Mouse (Mus musculus) mesoderm, embryonic 11.5 days (tissue): ENCODE measurements at regions not wholly inside any gene's neighbourhood (a gene's known extent, or its start where the extent isn't known, plus 50 kb on each side); places are given as distances from the start of the nearest gene placed in this dataset.
"Not testable (repeated sequence)": the region's sequence is repeated elsewhere in the genome, so short reads cannot be mapped to it uniquely, and the experiment has no call there.

ENCODE experiments used
- DNase-seq: peaks from one replicate; pipeline ENCODE4 v3.0.0-alpha.2; 2012; ENCODE audit warnings: low read depth, low spot score

DNA sequence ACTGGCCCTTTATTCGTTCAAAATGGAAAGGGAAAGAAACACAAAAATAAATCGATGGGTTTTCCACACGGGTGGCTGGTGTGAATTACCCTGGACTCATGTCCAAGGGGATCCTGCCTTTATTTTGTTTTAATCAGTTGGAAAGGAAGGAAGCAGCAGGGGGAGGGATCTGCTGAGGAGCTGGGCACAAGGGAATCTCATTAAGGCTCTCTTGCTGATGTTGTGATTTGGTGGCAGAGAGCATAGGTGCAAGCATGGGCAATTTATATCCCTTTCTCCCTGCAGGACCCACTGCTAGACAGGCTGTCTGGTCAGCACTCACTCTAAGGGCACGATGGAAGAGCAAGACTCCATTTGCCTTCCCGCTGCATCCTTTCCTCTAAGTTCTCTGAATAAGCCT, 469.2 kb downstream of the Epha7 start:
- DNase-seq = peak; percentile 23

DNA sequence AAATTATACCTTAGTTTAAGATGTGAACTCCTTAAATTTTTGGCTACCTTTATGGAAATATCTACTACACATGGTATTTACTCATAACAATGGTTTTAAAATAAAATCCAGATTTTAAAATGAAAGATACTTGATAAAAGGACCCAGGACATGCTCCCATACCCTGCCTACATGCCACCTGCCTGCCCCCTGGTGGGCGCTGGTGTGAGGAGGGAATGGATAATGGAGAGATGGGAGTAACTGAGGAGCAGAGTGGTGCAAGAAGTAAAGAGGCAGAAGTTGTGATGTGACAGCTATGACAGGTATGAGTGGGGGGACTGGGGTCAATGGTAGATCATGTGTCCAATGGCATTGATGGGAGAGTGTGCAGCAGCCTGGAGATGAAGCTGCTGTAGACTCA, 488.4 kb downstream of the Epha7 start:
- no peak for DNase-seq

DNA sequence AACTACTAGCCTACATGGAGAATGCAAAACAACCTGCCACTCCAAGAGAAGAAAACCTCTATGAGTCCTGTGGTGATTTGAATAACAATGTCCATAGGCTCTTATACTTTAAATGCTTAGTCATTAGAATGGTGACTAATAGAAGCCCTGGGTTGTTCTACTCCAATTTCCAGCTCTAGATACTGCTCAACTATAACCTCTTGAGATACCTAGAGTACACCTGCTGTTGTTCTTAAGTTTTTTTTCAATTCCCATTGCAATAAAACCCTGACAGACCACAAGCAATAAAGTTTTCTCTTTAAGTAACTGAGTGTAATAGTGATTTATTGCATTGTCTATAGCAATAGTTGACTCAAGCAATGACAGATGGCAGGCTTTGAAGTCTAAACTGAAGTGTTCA, 491.0 kb downstream of the Epha7 start:
- DNase-seq = peak; percentile 6

DNA sequence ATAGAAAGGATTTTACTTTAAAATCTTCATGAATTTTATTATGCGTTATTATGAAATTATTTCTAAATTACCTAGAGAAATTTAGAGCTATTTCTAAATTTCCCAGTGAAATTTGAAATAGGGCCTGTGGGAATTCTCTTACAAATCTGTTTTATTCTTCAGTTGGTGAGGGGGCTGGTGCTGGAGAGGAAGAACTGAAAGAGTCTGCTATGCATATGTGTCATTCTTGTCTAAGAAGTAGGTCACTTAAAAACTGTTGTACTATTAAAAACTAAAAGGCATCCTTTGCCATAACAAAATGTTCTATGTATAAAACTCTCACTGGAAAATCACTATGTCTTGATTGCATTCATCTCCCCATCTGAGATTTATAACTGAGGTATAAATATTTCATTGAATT, 494.3 kb downstream of the Epha7 start:
- DNase-seq = no peak

DNA sequence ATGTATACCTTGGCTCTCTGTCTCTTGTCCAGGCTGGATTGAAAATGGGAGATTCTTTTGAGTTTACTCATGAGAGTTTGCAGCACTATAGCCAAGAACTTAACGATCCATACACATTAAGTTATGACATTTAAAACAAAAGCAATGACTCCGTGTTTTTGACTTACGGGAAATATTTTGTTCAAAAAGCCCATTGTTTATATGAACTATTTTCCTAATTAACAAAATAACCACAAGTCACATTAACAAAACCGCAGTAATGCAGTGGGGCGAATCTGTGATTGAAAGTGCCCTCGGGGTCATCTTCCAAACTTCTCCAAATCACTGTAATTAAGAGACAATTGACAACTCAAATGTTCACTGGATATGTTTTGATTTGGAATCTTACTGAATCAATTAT, 511.0 kb downstream of the Epha7 start:
- no peak for DNase-seq

DNA sequence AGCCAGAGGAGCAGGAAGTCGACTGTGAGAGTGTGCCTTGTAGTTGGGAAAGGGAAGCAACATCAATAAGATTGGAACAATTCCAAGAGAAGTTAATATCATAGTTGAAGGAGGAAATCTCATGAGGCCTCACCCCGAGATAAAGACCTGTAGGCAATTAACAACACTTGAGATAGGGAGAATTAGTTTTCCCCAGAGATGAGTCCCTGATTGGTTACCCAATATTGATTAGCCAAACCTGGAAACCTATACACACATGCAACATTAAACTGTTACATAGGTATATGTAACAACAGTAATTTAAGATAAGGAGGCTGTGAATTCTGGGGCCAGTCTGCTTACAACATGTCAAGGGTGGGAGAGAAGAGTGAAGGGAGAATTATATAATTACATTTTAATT, 516.2 kb downstream of the Epha7 start:
- no peak for DNase-seq

DNA sequence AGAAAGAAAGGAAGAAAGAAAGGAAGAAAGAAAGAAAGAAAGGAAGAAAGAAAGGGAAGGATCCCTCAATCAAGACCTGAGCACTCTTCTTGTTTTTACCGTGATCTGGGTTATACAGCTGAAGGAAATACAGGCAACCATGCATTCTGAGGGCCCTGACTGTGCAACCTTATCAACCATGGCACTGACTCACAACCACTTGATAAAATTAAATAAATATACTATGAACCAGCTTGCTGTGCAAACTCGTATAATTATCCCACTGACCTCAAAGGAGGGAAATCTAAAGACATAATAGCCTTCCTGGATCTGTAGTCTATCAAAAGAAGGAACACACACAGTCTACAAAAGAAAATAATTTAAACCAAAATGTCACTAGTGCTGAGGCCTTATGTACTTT, 518.8 kb downstream of the Epha7 start:
- DNase-seq = no peak

DNA sequence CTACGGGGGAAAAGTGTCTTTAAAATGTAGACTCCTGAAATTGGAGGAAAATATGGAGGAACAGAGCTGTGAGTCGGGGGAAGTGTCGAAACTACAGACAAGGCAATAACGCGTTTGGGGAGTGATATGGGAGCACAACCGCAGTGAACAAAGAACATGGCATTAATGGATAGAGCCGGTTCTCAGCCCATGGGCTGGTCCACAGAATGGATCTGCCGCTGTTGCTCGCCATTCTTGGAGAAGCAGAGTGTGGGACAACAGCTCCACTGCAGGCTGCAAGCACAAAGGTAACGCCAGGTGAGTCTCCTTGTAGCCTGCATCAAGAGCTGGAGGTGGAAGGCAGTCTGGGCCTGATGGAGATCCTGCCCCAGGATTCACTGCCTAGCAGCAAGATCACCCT, 524.3 kb downstream of the Epha7 start:
- DNase-seq = no peak

DNA sequence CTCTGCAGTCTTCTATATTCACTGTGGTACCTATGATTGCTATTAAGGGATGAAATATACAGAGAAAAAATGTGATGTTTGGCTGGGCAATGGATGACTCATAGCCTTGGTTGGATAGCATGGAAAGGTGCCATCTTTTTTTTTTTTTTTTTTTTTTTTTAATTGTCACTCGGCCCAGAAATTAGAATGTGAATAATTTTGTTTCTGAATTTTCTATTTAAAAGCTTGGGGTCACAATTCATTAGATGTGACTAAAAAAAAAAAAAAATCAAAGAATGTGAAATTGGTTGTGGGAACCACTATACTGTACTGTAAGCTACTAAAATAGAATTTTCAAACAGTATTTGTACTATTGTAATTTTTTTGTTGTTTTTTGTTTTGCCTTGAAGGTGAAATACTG, 549.3 kb downstream of the Epha7 start:
- no peak for DNase-seq

DNA sequence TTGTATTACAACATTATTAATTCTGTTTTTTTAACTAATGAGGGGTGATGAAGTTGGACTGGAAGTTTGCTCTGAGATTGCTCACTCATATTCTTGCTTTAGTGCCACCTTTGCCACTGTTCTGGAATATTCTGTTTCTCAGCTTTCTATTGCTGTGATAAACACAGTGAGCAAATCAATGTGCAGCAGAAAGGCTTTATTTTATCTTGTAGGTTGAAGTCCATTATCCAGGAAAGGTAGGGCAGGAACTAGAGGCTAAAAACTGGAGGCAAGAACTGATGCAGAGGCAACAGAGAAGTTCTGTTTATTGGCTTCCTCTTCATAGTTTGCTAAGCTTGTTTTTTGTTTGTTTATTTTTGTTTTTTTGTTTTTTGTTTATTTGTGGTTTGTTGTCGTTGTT, 576.4 kb downstream of the Epha7 start:
- no peak for DNase-seq

DNA sequence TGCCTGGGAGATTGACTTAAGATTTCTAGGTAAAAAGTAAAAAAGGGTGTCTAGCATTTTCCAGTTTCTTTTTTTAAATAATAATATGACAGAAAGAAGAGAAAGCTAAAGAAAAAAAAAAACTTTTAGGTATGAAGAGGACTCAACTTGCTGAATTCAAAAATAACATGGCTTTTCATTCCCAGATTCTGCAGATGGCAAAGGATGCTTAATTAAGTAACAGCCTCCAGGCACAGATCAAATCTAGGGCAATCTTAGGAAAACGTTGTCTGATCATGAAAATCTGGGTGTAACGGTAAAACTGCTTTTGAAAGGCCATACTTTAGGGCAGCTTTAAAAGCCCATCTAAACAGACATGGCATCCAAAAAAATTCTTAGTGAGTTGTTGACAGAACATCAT, 577.4 kb downstream of the Epha7 start:
- DNase-seq = no peak

DNA sequence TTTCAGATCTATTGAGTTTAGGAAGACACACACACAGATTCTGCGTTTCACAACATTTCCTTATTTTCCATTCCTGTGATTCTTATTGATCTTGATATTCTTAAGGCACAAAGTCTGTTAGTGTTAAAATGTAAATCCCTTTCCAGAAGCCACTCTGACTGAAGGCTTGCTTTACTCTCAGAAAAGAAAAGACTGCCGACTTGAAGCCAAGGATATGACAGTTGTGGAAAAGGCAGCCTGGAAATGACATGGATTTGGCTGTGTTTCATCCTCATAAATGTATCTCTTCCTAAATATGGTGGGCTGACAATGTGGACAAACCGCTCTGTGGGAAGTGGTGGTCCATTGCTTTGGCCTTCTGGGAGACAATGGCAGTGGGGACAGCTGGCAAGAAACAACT, 589.2 kb downstream of the Epha7 start:
- DNase-seq = no peak

DNA sequence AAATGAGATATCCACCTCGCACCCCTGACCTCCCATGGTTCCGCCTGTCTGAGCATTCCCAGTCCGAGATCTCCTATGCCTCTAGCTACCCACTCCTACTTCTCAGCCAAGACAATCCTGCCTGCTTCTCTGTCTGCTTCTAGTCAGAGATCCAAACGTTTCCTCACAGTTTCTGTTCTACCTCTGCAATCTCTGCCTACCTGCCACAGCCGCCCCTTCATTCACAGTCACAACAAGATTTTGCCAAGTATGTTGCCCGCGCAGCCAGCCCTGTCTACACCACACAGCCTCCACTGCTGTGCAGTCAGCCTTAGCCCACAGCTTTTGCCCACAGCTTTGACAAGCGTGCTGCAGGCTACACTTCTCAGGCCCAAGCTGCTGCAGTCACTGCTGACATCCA, 601.7 kb downstream of the Epha7 start:
- DNase-seq = no peak

DNA sequence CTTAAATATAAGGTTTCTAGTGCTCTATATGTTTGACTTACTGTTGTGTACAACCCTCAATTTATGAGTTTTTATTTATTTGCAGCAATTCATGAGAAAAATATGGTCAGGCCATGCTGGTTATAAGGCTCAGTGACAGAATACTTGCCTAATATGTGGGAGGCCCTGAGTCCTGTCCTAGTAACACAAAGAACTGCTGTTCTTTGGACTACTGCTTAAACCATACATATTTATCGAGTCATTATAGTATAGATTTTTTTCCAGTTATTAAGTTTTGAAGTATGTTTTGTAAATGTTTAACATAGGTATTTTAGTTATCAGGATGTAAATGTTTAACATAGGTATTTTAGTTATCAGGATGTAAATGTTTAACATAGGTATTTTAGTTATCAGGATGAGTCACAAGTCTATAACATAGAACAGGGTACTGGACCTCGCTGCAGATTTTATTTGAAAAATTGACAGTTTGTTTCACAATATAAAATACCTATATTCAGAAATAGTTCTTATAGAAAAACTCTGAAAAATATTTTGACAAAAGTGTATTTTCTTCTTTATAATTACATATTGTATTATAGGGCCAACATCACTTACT, 607.4 kb downstream of the Epha7 start:
- DNase-seq = no peak

DNA sequence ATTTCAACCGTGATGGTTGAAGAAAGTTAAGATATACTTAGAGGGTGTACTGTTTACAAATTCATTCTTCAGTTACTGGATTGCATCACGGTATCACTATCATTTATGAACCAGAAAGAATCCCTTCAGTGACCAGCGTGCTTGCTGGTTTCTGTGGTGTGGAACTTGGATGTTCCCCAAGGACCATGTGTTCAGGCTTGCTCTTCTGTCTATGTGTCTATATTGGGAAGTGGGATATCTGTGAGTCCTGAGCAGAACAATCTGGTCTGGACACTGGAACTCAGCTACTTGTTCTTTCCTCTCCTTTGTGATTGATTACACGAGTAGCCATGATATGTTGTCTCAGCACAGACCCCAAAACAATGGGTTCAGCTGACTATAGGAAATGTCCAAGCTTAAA, 618.6 kb downstream of the Epha7 start:
- DNase-seq = not testable (repeated sequence)

DNA sequence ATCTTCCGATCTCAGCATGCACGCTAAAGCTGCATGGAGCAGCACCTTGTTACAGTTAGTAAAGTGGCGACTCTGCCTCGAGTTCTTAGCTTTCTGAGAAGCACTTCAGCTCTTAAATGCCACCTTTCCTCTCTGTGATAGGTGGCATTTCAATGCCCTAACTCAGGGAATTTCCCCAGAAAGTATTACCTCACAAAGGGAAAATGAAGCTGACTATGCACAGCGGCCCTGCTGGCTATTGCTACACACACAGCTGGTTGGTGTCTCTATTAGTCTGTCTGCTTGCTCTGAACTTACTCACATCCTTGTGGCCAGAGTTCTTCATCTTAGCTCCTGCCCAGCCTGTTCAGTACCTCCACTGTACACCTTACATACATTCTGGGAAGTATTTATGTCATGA, 650.4 kb downstream of the Epha7 start:
- no peak for DNase-seq

DNA sequence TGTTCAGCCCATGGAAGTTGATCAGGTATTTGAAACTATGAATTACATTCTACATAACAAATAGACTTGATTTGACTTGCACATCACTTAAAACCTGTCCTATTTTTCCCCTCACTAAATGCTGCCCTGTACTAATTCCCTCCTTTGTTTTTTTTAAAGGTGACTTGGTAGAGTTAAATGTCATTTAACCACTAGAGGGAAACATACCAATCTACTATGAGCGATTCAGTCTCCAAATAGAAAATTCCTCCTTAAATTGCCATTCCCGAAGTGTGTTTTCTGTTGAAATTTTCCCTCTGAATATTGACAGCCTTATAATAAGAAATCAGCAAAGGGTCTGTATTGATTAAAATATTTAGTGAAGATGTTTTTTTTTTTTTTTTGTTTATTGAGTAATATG, 653.4 kb downstream of the Epha7 start:
- DNase-seq = no peak

DNA sequence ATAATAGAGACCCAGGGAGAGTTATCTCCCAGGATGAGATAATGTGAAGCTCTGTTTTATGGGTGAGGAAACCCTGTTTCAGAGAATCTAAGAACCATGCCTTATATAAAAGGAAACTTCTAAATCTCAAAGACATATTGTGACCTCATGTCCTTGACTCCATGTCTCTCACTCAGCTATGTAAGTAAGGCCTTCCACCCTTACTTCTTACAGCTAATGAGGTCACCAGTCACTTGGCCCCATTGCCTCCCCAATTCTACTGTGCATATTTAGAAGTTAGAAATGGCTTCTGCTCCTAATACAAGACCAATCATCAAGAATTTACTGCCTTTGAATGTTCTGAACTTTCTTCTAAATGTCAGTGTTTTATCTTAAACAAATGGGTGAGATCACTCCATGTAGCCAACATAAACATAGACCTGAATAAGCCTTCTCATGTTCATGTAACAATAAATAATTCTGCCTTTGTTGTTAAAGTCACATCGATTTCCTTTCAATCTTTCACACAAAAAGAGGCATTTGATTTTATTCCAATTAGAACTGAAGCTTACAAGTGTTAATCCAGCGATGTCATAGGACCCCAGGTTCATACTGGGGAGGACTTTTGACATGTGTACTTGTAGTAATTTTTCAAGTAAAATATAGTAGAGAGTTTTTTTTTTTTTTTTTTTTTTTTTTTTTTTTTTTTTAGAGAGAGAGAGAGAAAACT, 667.6 kb downstream of the Epha7 start:
- peak; percentile 19 for DNase-seq

DNA sequence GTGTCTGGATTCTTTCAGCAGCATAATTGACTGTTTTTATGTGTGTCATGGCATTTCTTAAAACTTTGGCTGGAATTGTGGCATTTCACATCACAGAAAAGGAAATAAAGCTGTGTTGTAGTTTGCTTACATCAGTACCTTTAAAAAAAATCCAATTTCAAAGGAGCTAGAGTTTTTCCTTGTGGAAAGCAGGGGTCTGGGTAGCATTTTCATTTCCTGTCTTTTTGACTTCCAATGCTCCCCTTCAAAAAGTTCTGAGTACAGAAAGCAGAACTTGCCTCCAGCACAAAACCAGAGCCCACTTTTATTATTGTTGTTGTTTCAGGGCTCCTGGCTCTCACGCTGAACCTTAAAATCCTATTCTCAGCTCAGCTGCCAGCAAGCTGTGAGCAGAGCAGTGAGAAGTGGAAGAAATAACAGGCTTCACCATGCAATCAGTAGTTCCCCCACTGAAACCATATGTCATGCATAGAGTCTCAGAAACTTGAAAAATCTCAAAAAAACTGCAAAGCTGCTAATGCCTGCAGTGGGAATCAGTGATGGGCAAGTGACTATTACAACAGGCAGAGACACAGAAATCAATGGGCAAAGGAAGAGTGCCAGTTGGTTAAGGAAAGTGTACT, 668.3 kb downstream of the Epha7 start:
- DNase-seq = no peak

DNA sequence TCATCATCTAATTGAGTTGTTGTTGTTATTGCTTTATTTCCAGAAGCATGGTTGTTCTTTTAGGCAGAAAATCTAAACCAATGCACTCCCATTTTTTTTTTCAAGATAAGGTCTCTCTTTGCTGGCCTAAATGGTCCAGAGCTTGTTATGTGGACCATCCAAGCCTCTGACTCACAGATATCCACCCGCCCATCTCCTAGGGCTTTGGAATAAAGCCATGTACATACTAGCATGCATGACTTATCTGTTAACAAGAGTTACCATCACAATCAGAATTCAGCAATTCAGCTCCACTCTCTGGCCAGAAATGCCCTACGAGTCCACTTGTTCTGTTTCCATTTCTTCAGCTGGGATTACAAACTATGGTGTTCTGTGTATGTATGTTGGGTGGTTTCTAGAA, 669.5 kb downstream of the Epha7 start:
- DNase-seq = no peak

DNA sequence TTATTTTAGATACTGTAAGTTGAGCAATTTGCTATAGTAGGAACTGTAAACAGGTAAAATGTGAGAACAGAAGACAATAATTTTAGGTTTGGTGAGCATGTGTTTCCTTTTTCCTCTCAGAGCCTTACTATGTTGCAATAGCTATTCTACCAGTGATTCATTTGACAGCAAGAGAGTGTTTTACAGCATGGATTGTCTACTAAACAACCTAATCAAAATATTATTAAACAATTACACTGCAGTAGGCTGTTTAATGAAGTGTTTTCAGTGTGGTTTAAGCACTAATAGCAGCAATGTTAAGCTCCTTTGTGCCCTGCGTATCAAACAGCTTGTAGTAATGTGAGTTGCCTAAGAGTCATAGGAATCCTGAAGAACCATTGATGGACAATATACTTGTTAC, 687.9 kb downstream of the Epha7 start:
- DNase-seq = no peak

DNA sequence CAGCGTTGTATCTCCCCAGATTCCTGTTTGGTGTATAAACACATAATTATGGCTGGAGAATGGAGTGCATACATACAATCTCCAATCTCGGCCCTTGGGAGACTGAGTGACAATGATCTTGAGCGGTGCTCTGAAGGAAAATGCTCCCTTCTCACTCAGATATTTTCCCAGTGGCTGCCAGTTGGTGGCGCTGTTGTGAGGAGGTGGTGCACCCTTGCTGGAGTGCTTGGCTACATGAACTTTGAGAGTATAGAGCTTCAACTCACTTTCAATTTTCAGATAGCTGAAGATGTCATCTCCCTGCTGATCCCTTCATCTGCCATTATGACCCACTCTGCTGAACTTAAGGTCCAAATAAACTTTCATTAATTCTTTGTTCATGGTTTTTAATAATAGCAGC, 712.1 kb downstream of the Epha7 start:
- DNase-seq = peak; percentile 4
